Mouse (Mus musculus): ENCODE measurements around the gene Sez6. TPM values are rescaled to one million over a fixed set of nuclear protein-coding genes. Genes with fewer than 3 reads are reported as not detected.

Sez6 gene
- polyA plus RNA-seq, 1 experiment from 2014 or later: 0.15 TPM

DNA sequence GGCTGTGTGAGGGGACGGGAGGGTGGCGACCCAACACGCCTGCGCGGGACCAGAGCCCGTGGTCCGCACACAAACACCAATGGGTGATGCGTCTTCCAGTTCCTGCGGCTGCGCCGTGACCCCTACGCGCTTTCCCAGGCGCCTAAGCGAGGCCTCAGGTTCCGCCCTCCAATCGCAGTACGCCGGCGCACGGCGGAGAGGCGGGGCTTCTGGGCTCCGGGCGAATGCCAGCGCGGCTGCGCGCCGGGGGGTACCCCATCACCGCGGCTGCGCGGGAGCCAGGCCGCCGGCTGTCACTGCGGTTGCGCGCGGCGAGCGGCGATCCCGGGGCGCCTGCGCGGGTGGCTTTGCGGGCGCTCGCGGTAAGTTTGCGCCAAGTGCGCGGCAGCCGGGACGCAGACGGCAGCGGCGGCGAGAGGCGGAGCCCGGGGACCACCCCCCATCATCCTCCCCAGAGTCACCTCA is 51.9 kb downstream of the Sez6 start, which contains the start of gene Phf12:
Phf12 (plus strand) TSS at position 314 of the 465 bp plus-strand sequence.
- H3K36me3 ChIP-seq (ENCODE audit: control insufficient read depth, insufficient read depth, low read length): peaks cover 20% of the 10 kb centered on the region
- peak within 1 kb of the TSS; percentile 92 to 96 for H3K4me3 ChIP-seq (ENCODE audit: control insufficient read depth in 1 of 2, insufficient read depth in 1 of 2, low read depth in 1 of 2, low read length in 2 of 2)
- H3K9ac ChIP-seq (ENCODE audit: low read length): peak within 1 kb of the TSS; percentile 100
- peak within 1 kb of the TSS; percentile 95 to 98 for H3K27ac ChIP-seq (replicated peaks in 1 of 2; ENCODE audit: control insufficient read depth in 1 of 2, insufficient read depth in 1 of 2, low read depth in 2 of 2, low read length in 2 of 2)
- WGBS: under 1% methylated on average over 61 of the region's 62 CpGs
- peaks cover 7% of the 10 kb centered on the region for H3K27me3 ChIP-seq (ENCODE audit: control insufficient read depth, insufficient read depth, low read length)
- peaks cover 4 to 18% of the 10 kb centered on the region in 2 experiments for H3K4me1 ChIP-seq (ENCODE audit: control insufficient read depth in 2 of 2, insufficient read depth in 2 of 2, low read length in 2 of 2)
- peak within 1 kb of the TSS; percentile 91 for H3K4me2 ChIP-seq (ENCODE audit: low read length)
- H3K9me3 ChIP-seq (ENCODE audit: control insufficient read depth, low read length): no peaks in the 10 kb centered on the region
- peak; percentile 92 for ATAC-seq (ENCODE audit: insufficient number of reproducible peaks, insufficient read depth, low FRiP score, low read depth)

DNA sequence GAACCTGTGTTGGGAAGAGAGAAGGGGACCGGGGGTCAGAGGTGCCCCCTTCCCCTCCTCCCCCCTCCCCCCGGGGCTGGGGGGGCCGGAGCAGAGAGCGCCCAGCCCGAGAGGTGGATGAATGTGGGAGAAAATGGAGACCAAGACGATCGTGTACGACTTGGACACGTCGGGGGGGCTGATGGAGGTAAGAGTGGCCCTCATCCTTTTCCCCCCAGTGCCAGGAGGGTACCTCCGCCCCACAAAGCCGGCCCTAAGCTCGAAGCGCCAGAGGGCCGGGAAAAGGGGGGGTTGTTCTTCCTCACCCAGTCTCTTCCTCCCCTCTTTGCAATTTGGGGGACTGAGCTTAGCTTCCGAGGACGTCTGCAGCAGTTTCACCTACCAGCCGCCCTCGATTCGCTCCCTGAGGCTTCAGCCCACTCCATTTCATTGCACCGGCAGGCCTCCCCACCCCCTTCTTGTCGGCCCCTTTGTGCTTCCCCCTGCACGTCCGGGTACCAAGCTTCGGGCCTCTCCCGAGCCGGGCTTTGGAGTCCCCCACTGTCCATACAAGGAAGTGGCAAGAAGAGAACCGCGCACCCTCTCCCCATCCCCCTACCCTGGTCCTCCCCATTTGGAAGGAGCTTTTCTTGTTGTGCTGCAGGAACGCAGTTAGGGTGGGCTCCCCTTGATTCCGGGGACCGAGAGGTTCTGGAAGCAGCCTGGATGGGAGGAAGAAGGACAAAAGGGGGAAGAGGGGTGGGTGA is 52.8 kb downstream of the Sez6 start:
- Histone ChIP-seq H3K27ac (replicated peaks in 1 of 2; ENCODE audit: control insufficient read depth in 1 of 2, insufficient read depth in 1 of 2, low read depth in 2 of 2, low read length in 2 of 2) (peak overlapping the region; percentile 81 to 93), H3K4me1 (ENCODE audit: control insufficient read depth in 2 of 2, insufficient read depth in 2 of 2, low read length in 2 of 2) (peaks cover 4 to 18% of the 10 kb centered on the region in 2 experiments), H3K4me2 (ENCODE audit: low read length) (peak overlapping the region; percentile 91), H3K9me3 (ENCODE audit: control insufficient read depth, low read length) (no peaks in the 10 kb centered on the region), H3K4me3 (ENCODE audit: control insufficient read depth in 1 of 2, insufficient read depth in 1 of 2, low read depth in 1 of 2, low read length in 2 of 2) (peak overlapping the region; percentile 92 to 96), H3K36me3 (ENCODE audit: control insufficient read depth, insufficient read depth, low read length) (peaks cover 25% of the 10 kb centered on the region), H3K27me3 (ENCODE audit: control insufficient read depth, insufficient read depth, low read length) (0 out of 2 replicates have a peak, but pooled peaks cover under 1% of the 10 kb centered on the region), H3K9ac (ENCODE audit: low read length) (peak overlapping the region; percentile 100)
- WGBS: 0% methylated on average over 29 of the region's 32 CpGs
- no peak for ATAC-seq (ENCODE audit: insufficient number of reproducible peaks, insufficient read depth, low FRiP score, low read depth)

DNA sequence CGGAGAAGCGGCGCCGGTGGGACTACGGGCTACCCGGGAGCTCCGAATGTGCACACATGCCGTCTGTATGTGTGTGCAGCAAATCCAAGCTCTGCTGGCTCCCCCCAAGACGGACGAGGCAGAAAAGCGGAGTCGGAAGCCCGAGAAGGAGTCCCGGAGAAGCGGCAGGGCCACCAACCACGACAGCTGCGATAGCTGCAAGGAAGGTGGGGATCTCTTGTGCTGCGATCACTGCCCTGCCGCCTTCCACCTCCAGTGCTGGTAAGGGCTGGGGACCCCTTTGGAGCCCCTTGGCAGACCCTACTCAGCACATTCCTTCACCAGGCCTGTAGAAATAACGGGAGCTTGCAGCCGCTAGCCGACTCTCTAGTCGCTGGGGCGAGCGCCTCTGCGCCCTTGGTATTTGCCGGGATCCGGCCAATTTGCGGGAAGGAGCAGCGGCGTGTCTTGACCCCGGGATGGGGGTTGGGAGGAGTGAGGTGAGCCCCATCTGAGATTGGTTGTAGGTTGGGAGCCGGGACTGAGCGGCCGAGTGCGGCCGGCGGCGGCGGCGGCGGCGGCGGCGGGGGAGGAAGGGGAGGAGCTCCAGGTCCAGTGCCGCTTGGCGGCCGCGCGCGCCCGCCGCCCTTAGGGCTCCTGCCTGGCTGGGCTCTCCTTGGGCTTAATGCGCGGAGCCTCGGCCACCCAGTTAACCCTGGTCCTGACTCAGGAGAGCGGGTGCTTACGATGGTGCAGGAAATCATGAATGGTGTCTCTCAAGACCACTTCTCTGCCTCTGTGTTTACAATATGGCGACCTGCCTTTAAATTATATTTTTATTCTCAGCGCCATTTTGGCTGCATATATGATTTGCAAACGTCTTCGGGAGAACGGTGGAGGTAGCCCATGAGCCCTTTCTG is 53.6 kb downstream of the Sez6 start:
- WGBS: under 1% methylated on average over 52 of the region's 63 CpGs
- H3K4me3 ChIP-seq (ENCODE audit: control insufficient read depth in 1 of 2, insufficient read depth in 1 of 2, low read depth in 1 of 2, low read length in 2 of 2): peak overlapping the region; percentile 92 to 96
- ATAC-seq (ENCODE audit: insufficient number of reproducible peaks, insufficient read depth, low FRiP score, low read depth): no peak
- peak overlapping the region; percentile 89 to 93 for H3K27ac ChIP-seq (replicated peaks in 1 of 2; ENCODE audit: control insufficient read depth in 1 of 2, insufficient read depth in 1 of 2, low read depth in 2 of 2, low read length in 2 of 2)
- peaks cover 4 to 18% of the 10 kb centered on the region in 2 experiments for H3K4me1 ChIP-seq (ENCODE audit: control insufficient read depth in 2 of 2, insufficient read depth in 2 of 2, low read length in 2 of 2)
- no peaks in the 10 kb centered on the region for H3K9me3 ChIP-seq (ENCODE audit: control insufficient read depth, low read length)
- peaks cover 33% of the 10 kb centered on the region for H3K36me3 ChIP-seq (ENCODE audit: control insufficient read depth, insufficient read depth, low read length)
- no peaks in the 10 kb centered on the region for H3K27me3 ChIP-seq (ENCODE audit: control insufficient read depth, insufficient read depth, low read length)
- H3K9ac ChIP-seq (ENCODE audit: low read length): peak overlapping the region; percentile 100
- peak overlapping the region; percentile 91 for H3K4me2 ChIP-seq (ENCODE audit: low read length)

DNA sequence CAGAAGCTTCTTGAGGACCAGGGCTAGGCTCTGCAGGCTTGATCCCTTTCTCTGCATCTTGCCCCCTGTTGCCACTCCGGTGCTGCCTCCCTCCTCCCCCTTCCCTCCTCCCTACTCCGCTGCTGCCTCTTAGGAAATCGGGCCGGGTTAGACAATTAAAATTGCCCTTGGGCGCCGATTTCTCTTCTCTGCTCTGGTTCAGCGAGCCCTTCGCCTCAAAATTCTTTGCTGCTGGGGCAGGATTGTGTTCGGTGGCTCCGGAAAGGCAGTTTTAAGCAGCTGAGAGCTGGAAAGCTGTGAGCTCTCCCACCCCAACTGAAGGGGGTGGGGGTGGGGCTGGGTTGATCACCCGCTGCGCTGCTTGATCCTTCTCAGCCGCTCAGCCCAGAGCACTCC is 54.2 kb downstream of the Sez6 start:
- Histone ChIP-seq H3K36me3 (ENCODE audit: control insufficient read depth, insufficient read depth, low read length) (peaks cover 39% of the 10 kb centered on the region), H3K27me3 (ENCODE audit: control insufficient read depth, insufficient read depth, low read length) (no peaks in the 10 kb centered on the region), H3K4me3 (ENCODE audit: control insufficient read depth in 1 of 2, insufficient read depth in 1 of 2, low read depth in 1 of 2, low read length in 2 of 2) (peak overlapping the region; percentile 92 to 96), H3K27ac (replicated peaks in 1 of 2; ENCODE audit: control insufficient read depth in 1 of 2, insufficient read depth in 1 of 2, low read depth in 2 of 2, low read length in 2 of 2) (peak overlapping the region; percentile 89 to 93), H3K9ac (ENCODE audit: low read length) (peak overlapping the region; percentile 100), H3K9me3 (ENCODE audit: control insufficient read depth, low read length) (no peaks in the 10 kb centered on the region), H3K4me2 (ENCODE audit: low read length) (peak overlapping the region; percentile 91), H3K4me1 (ENCODE audit: control insufficient read depth in 2 of 2, insufficient read depth in 2 of 2, low read length in 2 of 2) (peaks cover 4 to 18% of the 10 kb centered on the region in 2 experiments)
- WGBS: 1% methylated on average over 13 of the region's 13 CpGs
- no peak for ATAC-seq (ENCODE audit: insufficient number of reproducible peaks, insufficient read depth, low FRiP score, low read depth)

DNA sequence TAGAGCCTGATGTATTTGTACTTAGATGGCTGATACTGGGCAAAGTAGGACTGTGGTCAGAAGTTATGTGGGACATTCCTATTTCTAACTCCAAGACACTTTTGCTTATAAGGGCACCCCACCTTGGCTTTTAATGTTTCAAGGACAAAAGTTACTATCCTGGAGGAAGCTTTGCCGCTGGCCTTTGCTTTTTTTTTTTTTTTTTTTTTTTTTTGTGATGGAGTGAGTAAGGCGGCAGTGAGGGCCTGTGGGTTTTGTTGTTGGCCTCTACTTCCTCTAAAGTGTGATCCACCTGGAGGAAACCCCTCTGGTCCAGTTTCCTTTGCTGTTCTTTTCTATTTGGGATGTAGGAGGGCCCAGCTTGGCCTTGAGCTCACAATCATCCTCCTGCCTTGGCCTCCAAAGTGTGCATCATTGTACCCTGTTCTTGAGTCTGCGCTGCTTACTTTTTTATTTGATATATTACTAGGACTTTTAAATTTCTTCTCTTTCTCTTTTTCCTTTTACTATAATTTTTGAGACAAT is 55.0 kb downstream of the Sez6 start:
- peaks cover 44% of the 10 kb centered on the region for H3K36me3 ChIP-seq (ENCODE audit: control insufficient read depth, insufficient read depth, low read length)
- H3K9ac ChIP-seq (ENCODE audit: low read length): peak overlapping the region; percentile 100; the same call in 1 of the 2 replicates
- H3K4me2 ChIP-seq (ENCODE audit: low read length): peak overlapping the region; percentile 91
- H3K9me3 ChIP-seq (ENCODE audit: control insufficient read depth, low read length): no peaks in the 10 kb centered on the region
- H3K27me3 ChIP-seq (ENCODE audit: control insufficient read depth, insufficient read depth, low read length): no peaks in the 10 kb centered on the region
- peak overlapping the region in 1 of 2 experiments; percentile 92; a peak in 1 of 4 replicates for H3K4me3 ChIP-seq (ENCODE audit: control insufficient read depth in 1 of 2, insufficient read depth in 1 of 2, low read depth in 1 of 2, low read length in 2 of 2)
- peaks cover 4 to 18% of the 10 kb centered on the region in 2 experiments for H3K4me1 ChIP-seq (ENCODE audit: control insufficient read depth in 2 of 2, insufficient read depth in 2 of 2, low read length in 2 of 2)
- WGBS: 91% methylated on average over 3 of the region's 3 CpGs
- no peak for ATAC-seq (ENCODE audit: insufficient number of reproducible peaks, insufficient read depth, low FRiP score, low read depth)
- no peak overlapping the region for H3K27ac ChIP-seq (replicated peaks in 1 of 2; ENCODE audit: control insufficient read depth in 1 of 2, insufficient read depth in 1 of 2, low read depth in 2 of 2, low read length in 2 of 2)

DNA sequence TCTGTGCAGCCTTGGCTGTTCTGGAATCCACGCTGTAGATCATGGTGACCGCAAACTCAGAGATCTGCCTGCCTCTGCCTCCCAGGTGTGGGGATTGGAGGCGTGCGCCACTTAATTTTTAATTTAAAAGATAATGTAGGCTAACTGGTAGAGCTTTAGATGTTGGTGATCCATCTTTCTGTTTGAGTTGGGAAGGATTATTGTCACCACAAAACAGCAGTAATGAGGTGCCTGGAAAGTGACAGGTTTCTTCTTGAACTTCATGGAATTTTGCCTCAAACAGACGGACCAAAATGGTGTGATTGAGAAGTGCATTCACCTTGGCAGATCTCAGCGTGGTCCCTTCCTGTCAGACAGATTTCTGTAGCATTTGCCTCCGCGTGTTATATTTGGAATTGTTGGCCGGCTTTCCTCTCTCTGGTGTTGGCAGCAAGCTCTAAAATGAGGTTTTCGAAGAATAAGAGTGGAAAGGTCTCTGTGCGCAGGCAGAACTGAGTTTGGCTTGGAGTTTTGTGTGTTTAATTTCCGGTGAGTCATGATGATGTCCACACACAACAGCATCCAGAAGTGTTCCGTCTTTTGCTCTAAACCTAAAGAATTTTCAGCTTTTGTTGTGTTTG is 58.6 kb downstream of the Sez6 start:
- H3K27ac ChIP-seq (replicated peaks in 1 of 2; ENCODE audit: control insufficient read depth in 1 of 2, insufficient read depth in 1 of 2, low read depth in 2 of 2, low read length in 2 of 2): no peak overlapping the region
- peaks cover 68% of the 10 kb centered on the region for H3K36me3 ChIP-seq (ENCODE audit: control insufficient read depth, insufficient read depth, low read length)
- ATAC-seq (ENCODE audit: insufficient number of reproducible peaks, insufficient read depth, low FRiP score, low read depth): no peak
- H3K4me3 ChIP-seq (ENCODE audit: control insufficient read depth in 1 of 2, insufficient read depth in 1 of 2, low read depth in 1 of 2, low read length in 2 of 2): no peak overlapping the region
- peaks cover 4 to 14% of the 10 kb centered on the region in 2 experiments for H3K4me1 ChIP-seq (ENCODE audit: control insufficient read depth in 2 of 2, insufficient read depth in 2 of 2, low read length in 2 of 2)
- H3K4me2 ChIP-seq (ENCODE audit: low read length): no peak overlapping the region
- 84% methylated on average over 13 of the region's 13 CpGs for WGBS
- no peak overlapping the region for H3K9ac ChIP-seq (ENCODE audit: low read length)
- H3K27me3 ChIP-seq (ENCODE audit: control insufficient read depth, insufficient read depth, low read length): no peaks in the 10 kb centered on the region
- H3K9me3 ChIP-seq (ENCODE audit: control insufficient read depth, low read length): no peaks in the 10 kb centered on the region

DNA sequence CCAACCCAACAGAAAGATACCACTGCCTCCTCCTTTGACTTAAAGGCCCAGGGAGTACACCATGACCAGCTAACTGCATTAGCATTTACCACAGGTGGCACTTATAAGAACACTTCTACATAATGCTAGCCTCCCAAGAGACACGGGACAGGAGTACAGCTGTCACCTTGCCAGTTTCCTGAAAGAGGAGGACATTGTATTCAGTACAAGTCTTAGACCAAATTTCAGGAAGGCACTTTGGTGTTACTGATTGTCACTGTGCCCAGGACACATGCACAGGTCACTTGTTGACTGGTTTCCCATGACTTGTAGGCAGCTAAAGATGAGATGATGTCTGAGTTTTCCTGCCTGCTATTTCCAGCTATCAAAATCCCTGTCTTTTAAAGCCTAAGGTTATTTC is 65.0 kb downstream of the Sez6 start:
- Histone ChIP-seq H3K4me1 (ENCODE audit: control insufficient read depth in 2 of 2, insufficient read depth in 2 of 2, low read length in 2 of 2) (no peaks in the 10 kb centered on the region), H3K4me2 (ENCODE audit: low read length) (no peak overlapping the region), H3K9me3 (ENCODE audit: control insufficient read depth, low read length) (no peaks in the 10 kb centered on the region), H3K36me3 (ENCODE audit: control insufficient read depth, insufficient read depth, low read length) (peaks cover 58% of the 10 kb centered on the region), H3K4me3 (ENCODE audit: control insufficient read depth in 1 of 2, insufficient read depth in 1 of 2, low read depth in 1 of 2, low read length in 2 of 2) (no peak overlapping the region), H3K27ac (replicated peaks in 1 of 2; ENCODE audit: control insufficient read depth in 1 of 2, insufficient read depth in 1 of 2, low read depth in 2 of 2, low read length in 2 of 2) (no peak overlapping the region), H3K27me3 (ENCODE audit: control insufficient read depth, insufficient read depth, low read length) (no peaks in the 10 kb centered on the region), H3K9ac (ENCODE audit: low read length) (no peak overlapping the region)
- 62% methylated on average over 1 of the region's 1 CpGs for WGBS
- no peak for ATAC-seq (ENCODE audit: insufficient number of reproducible peaks, insufficient read depth, low FRiP score, low read depth)

Data from heart, embryonic 14.5 days (tissue).